Mouse (Mus musculus) hindbrain, embryonic 13.5 days (tissue): ENCODE measurements around the gene Tmem8. TPM values are rescaled to one million over a fixed set of nuclear protein-coding genes. Genes with fewer than 3 reads are reported as not detected.
"Not testable (repeated sequence)": the region's sequence is repeated elsewhere in the genome, so short reads cannot be mapped to it uniquely, and the experiment has no call there.

Experiments
- ATAC-seq: fragments of 200-750 bp; cut with Nextera tagmentation; 2 replicates; pipeline ENCODE4 v1.8.0; 2017; ENCODE audit warnings: moderate TSS enrichment; ENCODE audit not compliant: low FRiP score
- H3K27ac ChIP-seq: fragments of 300-500 bp; sonication (generic); 2 replicates; pipeline ENCODE4 v1.5.1; 2015; ENCODE audit warnings: inconsistent platforms, mild to moderate bottlenecking, moderate library complexity
- H3K27me3 ChIP-seq: fragments of 300-500 bp; sonication (generic); 2 replicates; pipeline ENCODE4 v1.6.1; 2015; ENCODE audit warnings: mild to moderate bottlenecking, inconsistent platforms
- H3K36me3 ChIP-seq: fragments of 300-500 bp; sonication (generic); 2 replicates; pipeline ENCODE4 v1.6.1; 2015; ENCODE audit warnings: mild to moderate bottlenecking, inconsistent platforms
- H3K4me1 ChIP-seq: fragments of 300-500 bp; sonication (generic); replicated peaks from 2 replicates; pipeline ENCODE4 v1.6.1; 2015; ENCODE audit warnings: inconsistent platforms
- H3K4me2 ChIP-seq: fragments of 300-500 bp; sonication (generic); 2 replicates; pipeline ENCODE4 v1.6.1; 2015; ENCODE audit warnings: inconsistent platforms, mild to moderate bottlenecking, moderate library complexity
- H3K4me3 ChIP-seq: fragments of 300-500 bp; sonication (generic); 2 replicates; pipeline ENCODE4 v1.5.1; 2015; ENCODE audit warnings: mild to moderate bottlenecking, inconsistent platforms
- H3K9ac ChIP-seq: fragments of 300-500 bp; sonication (generic); 2 replicates; pipeline ENCODE4 v1.6.1; 2015; ENCODE audit warnings: mild to moderate bottlenecking, inconsistent platforms
- H3K9me3 ChIP-seq: fragments of 300-500 bp; sonication (generic); 2 replicates; pipeline ENCODE4 v1.6.1; 2016; ENCODE audit warnings: inconsistent platforms
- WGBS: fragments of 180-500 bp; shearing (Covaris S2); methylation state at CpG from one replicate; pipeline ENCODE4 v1.1.7; 2015; 5-methylcytosine and 5-hydroxymethylcytosine counted together
- polyA plus RNA-seq: library from polyadenylated mRNA; unstranded; fragments of >200 nt; fragmentation: Nextera tagmentation; extraction: Ambion mirVana; gene quantifications from 2 replicates; pipeline ENCODE4 v1.2.1, GENCODE M21; 2015

Tmem8 gene
- polyA plus RNA-seq, 1 experiment from 2014 or later, result 3.7 TPM

- 34% methylated on average over 9 of the region's 9 CpGs for WGBS
- H3K27ac ChIP-seq, result peak overlapping the region; percentile 74
Observed at GRCm38 (mm10) chr17:26094531-26095110, 18.5 kb upstream of the Tmem8 start.

GRCm38 (mm10) chr17:26095121-26095740 is 17.9 kb upstream of the Tmem8 start, which contains the start of gene Nme4:
Nme4 (minus strand) TSS chr17:26095602.
- peak within 1 kb of the TSS; percentile 82 for H3K9ac ChIP-seq
- peak; percentile 79 for ATAC-seq
- peak within 1 kb of the TSS; percentile 80 for H3K4me2 ChIP-seq
- H3K27me3 ChIP-seq, result no peaks in the 10 kb centered on the region
- H3K4me1 ChIP-seq, result peaks cover 14% of the 10 kb centered on the region
- peaks cover 10% of the 10 kb centered on the region for H3K36me3 ChIP-seq
- H3K27ac ChIP-seq, result peak within 1 kb of the TSS; percentile 74
- no peaks in the 10 kb centered on the region for H3K9me3 ChIP-seq
- H3K4me3 ChIP-seq, result peak within 1 kb of the TSS; percentile 57
- 3% methylated on average over 47 of the region's 47 CpGs for WGBS

More at GRCm38 (mm10) chr17:26094531-26095110, 18.5 kb upstream of the Tmem8 start:
- Histone ChIP-seq H3K9me3 (no peaks in the 10 kb centered on the region), H3K4me1 (peaks cover 17% of the 10 kb centered on the region), H3K4me2 (peak overlapping the region; percentile 80), H3K9ac (peak overlapping the region; percentile 82), H3K36me3 (peaks cover 10% of the 10 kb centered on the region), H3K4me3 (peak overlapping the region; percentile 57), H3K27me3 (no peaks in the 10 kb centered on the region)
- ATAC-seq, result no peak

- H3K9ac ChIP-seq, result no peak overlapping the region
- ATAC-seq, result no peak
- 93% methylated on average over 7 of the region's 7 CpGs for WGBS
- H3K36me3 ChIP-seq, result no peaks in the 10 kb centered on the region
- peaks cover 14% of the 10 kb centered on the region for H3K4me1 ChIP-seq
- no peaks in the 10 kb centered on the region for H3K9me3 ChIP-seq
- no peak overlapping the region for H3K4me2 ChIP-seq
- H3K4me3 ChIP-seq, result no peak overlapping the region
- no peak overlapping the region for H3K27ac ChIP-seq
- no peaks in the 10 kb centered on the region for H3K27me3 ChIP-seq
Observed at GRCm38 (mm10) chr17:26098461-26098860, 14.6 kb upstream of the Tmem8 start.

GRCm38 (mm10) chr17:26099316-26099715 is 13.8 kb upstream of the Tmem8 start:
- ATAC-seq, H3K9ac ChIP-seq, H3K36me3 ChIP-seq, H3K9me3 ChIP-seq, H3K4me3 ChIP-seq, H3K27ac ChIP-seq, H3K4me2 ChIP-seq, H3K27me3 ChIP-seq: not testable (repeated sequence)
- WGBS, result 63% methylated on average over 3 of the region's 3 CpGs
- peaks cover 12% of the 10 kb centered on the region for H3K4me1 ChIP-seq

- H3K9ac ChIP-seq, result no peak overlapping the region
- no peak for ATAC-seq
- H3K9me3 ChIP-seq, result no peaks in the 10 kb centered on the region
- 43% methylated on average over 2 of the region's 2 CpGs for WGBS
- no peak overlapping the region for H3K4me3 ChIP-seq
- H3K36me3 ChIP-seq, result no peaks in the 10 kb centered on the region
- no peak overlapping the region for H3K27ac ChIP-seq
- peaks cover 3% of the 10 kb centered on the region; the same call in 1 of the 2 replicates for H3K4me1 ChIP-seq
- no peak overlapping the region for H3K4me2 ChIP-seq
- no peaks in the 10 kb centered on the region for H3K27me3 ChIP-seq
Observed at GRCm38 (mm10) chr17:26100166-26100565, 12.9 kb upstream of the Tmem8 start.

- no peaks in the 10 kb centered on the region for H3K9me3 ChIP-seq
- no peaks in the 10 kb centered on the region for H3K4me1 ChIP-seq
- H3K36me3 ChIP-seq, result no peaks in the 10 kb centered on the region
- 35% methylated on average over 4 of the region's 4 CpGs for WGBS
- no peaks in the 10 kb centered on the region for H3K27me3 ChIP-seq
- no peak for ATAC-seq
- no peak overlapping the region for H3K27ac ChIP-seq
- no peak overlapping the region for H3K4me2 ChIP-seq
- H3K9ac ChIP-seq, result no peak overlapping the region
- no peak overlapping the region for H3K4me3 ChIP-seq
Observed at GRCm38 (mm10) chr17:26101478-26101877, 11.6 kb upstream of the Tmem8 start.

GRCm38 (mm10) chr17:26105619-26106018 is 7.5 kb upstream of the Tmem8 start:
- ATAC-seq, result no peak
- Histone ChIP-seq H3K4me2 (no peak overlapping the region), H3K9me3 (no peaks in the 10 kb centered on the region), H3K4me1 (no peaks in the 10 kb centered on the region), H3K27ac (no peak overlapping the region), H3K9ac (no peak overlapping the region), H3K4me3 (no peak overlapping the region), H3K27me3 (peaks cover 6% of the 10 kb centered on the region), H3K36me3 (no peaks in the 10 kb centered on the region)
- WGBS, result 75% methylated on average over 4 of the region's 4 CpGs

- Histone ChIP-seq H3K4me2 (no peak overlapping the region), H3K9ac (no peak overlapping the region), H3K9me3 (no peaks in the 10 kb centered on the region), H3K27ac (no peak overlapping the region), H3K4me1 (peaks cover 7% of the 10 kb centered on the region), H3K36me3 (no peaks in the 10 kb centered on the region), H3K4me3 (no peak overlapping the region), H3K27me3 (peaks cover 44% of the 10 kb centered on the region)
- 25% methylated on average over 4 of the region's 4 CpGs for WGBS
- no peak for ATAC-seq
Observed at GRCm38 (mm10) chr17:26110156-26110555, 2.9 kb upstream of the Tmem8 start.

- Histone ChIP-seq H3K4me2 (no peak overlapping the region), H3K27me3 (peaks cover 53% of the 10 kb centered on the region), H3K36me3 (no peaks in the 10 kb centered on the region), H3K4me3 (no peak overlapping the region), H3K9me3 (no peaks in the 10 kb centered on the region), H3K27ac (no peak overlapping the region), H3K4me1 (peaks cover 7% of the 10 kb centered on the region), H3K9ac (no peak overlapping the region)
- 2% methylated on average over 4 of the region's 4 CpGs for WGBS
- no peak for ATAC-seq
Observed at GRCm38 (mm10) chr17:26111024-26111423, 2.1 kb upstream of the Tmem8 start.

GRCm38 (mm10) chr17:26111722-26112121 is 1.4 kb upstream of the Tmem8 start:
- H3K27me3 ChIP-seq, result peaks cover 60% of the 10 kb centered on the region
- no peak overlapping the region for H3K4me2 ChIP-seq
- no peaks in the 10 kb centered on the region for H3K36me3 ChIP-seq
- H3K27ac ChIP-seq, result no peak overlapping the region
- H3K4me1 ChIP-seq, result peaks cover 7% of the 10 kb centered on the region
- WGBS, result 21% methylated on average over 4 of the region's 4 CpGs
- no peaks in the 10 kb centered on the region for H3K9me3 ChIP-seq
- H3K4me3 ChIP-seq, result no peak overlapping the region
- no peak for ATAC-seq
- no peak overlapping the region for H3K9ac ChIP-seq

GRCm38 (mm10) chr17:26112751-26113150 is 348 bp upstream of the Tmem8 start:
- H3K36me3 ChIP-seq, result no peaks in the 10 kb centered on the region
- H3K27ac ChIP-seq, result peak overlapping the region; percentile 64; the same call in 1 of the 2 replicates
- peak overlapping the region; percentile 88 for H3K9ac ChIP-seq
- 17% methylated on average over 14 of the region's 14 CpGs for WGBS
- H3K4me1 ChIP-seq, result peaks cover 7% of the 10 kb centered on the region
- peak overlapping the region; percentile 68 for H3K4me3 ChIP-seq
- H3K4me2 ChIP-seq, result peak overlapping the region; percentile 93
- H3K9me3 ChIP-seq, result no peaks in the 10 kb centered on the region
- H3K27me3 ChIP-seq, result peaks cover 70% of the 10 kb centered on the region
- ATAC-seq, result peak; percentile 2; the same call in 1 of the 2 replicates

- peaks cover 7% of the 10 kb centered on the region for H3K4me1 ChIP-seq
- H3K36me3 ChIP-seq, result no peaks in the 10 kb centered on the region
- H3K27ac ChIP-seq, result no peak overlapping the region
- H3K27me3 ChIP-seq, result peaks cover 82% of the 10 kb centered on the region
- H3K9me3 ChIP-seq, result no peaks in the 10 kb centered on the region
- 9% methylated on average over 8 of the region's 8 CpGs for WGBS
- peak overlapping the region; percentile 68 for H3K4me3 ChIP-seq
- no peak for ATAC-seq
- peak overlapping the region; percentile 88 for H3K9ac ChIP-seq
- H3K4me2 ChIP-seq, result peak overlapping the region; percentile 93
Observed at GRCm38 (mm10) chr17:26114061-26114460, 962 bp downstream of the Tmem8 start.

GRCm38 (mm10) chr17:26114461-26114860 is 1.4 kb downstream of the Tmem8 start:
- H3K4me2 ChIP-seq, result not testable (repeated sequence)

More at GRCm38 (mm10) chr17:26114461-26114860, 1.4 kb downstream of the Tmem8 start:
- H3K4me1 ChIP-seq, H3K4me3 ChIP-seq, ATAC-seq, H3K9ac ChIP-seq, H3K9me3 ChIP-seq, H3K27ac ChIP-seq, H3K36me3 ChIP-seq: not testable (repeated sequence)
- peaks cover 86% of the 10 kb centered on the region for H3K27me3 ChIP-seq
- 71% methylated on average over 7 of the region's 7 CpGs for WGBS
